ENCODE assay signal across 8 mouse cellular contexts in the genomic region with DNA sequence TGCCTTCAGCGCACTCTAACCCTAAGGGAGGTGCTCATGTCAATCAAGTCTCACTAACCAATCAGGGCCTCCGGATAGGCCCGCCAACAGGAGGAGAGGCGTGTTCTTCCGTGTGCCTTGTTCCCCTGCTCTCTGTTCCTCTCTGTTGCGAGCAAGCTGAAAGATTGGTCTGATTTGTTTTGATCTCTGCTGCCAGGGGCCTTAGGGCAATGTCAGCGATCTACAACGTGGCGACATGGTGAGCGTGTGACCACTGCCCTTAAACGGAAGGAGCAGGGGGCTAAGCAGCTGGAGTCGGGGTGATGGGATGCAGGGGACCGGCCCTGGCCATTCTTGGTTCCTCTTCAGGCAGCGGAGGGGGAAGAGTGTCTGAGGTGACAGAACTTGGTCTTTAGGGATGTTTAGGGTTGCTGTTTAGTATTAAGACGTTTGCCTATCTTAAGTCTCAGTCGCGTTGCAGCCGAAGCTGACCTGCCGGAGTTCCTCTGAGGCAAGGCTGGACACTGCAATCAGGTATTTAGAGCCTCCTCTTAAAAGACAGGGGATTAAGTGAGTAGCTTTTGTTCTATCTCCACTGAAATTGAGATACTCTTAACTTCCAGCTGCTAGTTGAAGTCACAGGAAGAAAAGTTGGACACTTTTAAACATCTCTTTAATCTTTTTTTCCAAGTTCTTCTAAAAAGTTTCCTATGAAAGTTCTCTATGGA.
A peak's percentile ranks its signal among the peaks of the same experiment; 100 is the strongest.
DNase-seq lines count a peak whose midpoint lies in the region; ATAC-seq and TF ChIP-seq lines count a peak whose summit lies in the region.
"Not testable (repeated sequence)": the region's sequence is repeated elsewhere in the genome, so short reads cannot be mapped to it uniquely, and the experiment has no call there.

No protein-coding gene starts in this region.

- H3K4me1 ChIP-seq in brown adipose tissue, adult 24 weeks (ENCODE audit: control insufficient read depth, insufficient read depth, insufficient read length, low read length); forebrain, embryonic 10.5 days; heart, embryonic 15.5 days (replicated peaks); kidney, embryonic 16.5 days (ENCODE audit: insufficient read depth, low read length); liver, embryonic 12.5 days; midbrain, postnatal 0 days (ENCODE audit: insufficient read depth, low read length); spleen, adult 2 months (ENCODE audit: control insufficient read depth, insufficient read depth, insufficient read length): not testable (repeated sequence)

- H3K27ac ChIP-seq in brown adipose tissue, adult 24 weeks (replicated peaks; ENCODE audit: low read depth, low read length); midbrain, postnatal 0 days (ENCODE audit: low read depth, low read length): not testable (repeated sequence)
- H3K27ac ChIP-seq in forebrain, embryonic 10.5 days, result peak overlapping the region; percentile 85
- peak overlapping the region; percentile 28; the same call in 1 of the 2 replicates for H3K27ac ChIP-seq in heart, embryonic 15.5 days
- H3K27ac ChIP-seq in kidney, embryonic 16.5 days (ENCODE audit: low read length), result peak overlapping the region; percentile 19; the same call in 1 of the 2 replicates
- H3K27ac ChIP-seq in liver, embryonic 12.5 days, result peak overlapping the region; percentile 72
- peak overlapping the region; percentile 79 for H3K27ac ChIP-seq in spleen, adult 2 months (ENCODE audit: insufficient read depth, low read length)

- ATAC-seq in heart, embryonic 15.5 days (replicated peaks; ENCODE audit: insufficient number of reproducible peaks, insufficient read depth, low FRiP score, low read depth); midbrain, postnatal 0 days (ENCODE audit: low FRiP score): not testable (repeated sequence)
- ATAC-seq in kidney, embryonic 16.5 days (ENCODE audit: low FRiP score, low TSS enrichment), result peak; percentile 57; the same call in 1 of the 2 replicates
- peak; percentile 87 for ATAC-seq in liver, embryonic 12.5 days

- peak overlapping the region; percentile 93 for H3K4me3 ChIP-seq in brown adipose tissue, adult 24 weeks (ENCODE audit: insufficient read depth, low read depth, low read length)
- H3K4me3 ChIP-seq in forebrain, embryonic 10.5 days, result peak overlapping the region; percentile 63
- H3K4me3 ChIP-seq in heart, embryonic 15.5 days, result peak overlapping the region; percentile 63
- H3K4me3 ChIP-seq in kidney, embryonic 16.5 days (ENCODE audit: low read length), result peak overlapping the region; percentile 64
- peak overlapping the region; percentile 77 for H3K4me3 ChIP-seq in liver, embryonic 12.5 days
- H3K4me3 ChIP-seq in midbrain, postnatal 0 days (ENCODE audit: low read depth, low read length), result peak overlapping the region; percentile 47
- H3K4me3 ChIP-seq in spleen, adult 2 months (ENCODE audit: extremely low read depth, insufficient read depth, insufficient read length), result peak overlapping the region; percentile 94

- not testable (repeated sequence) for TF ChIP-seq CTCF in midbrain, postnatal 0 days (IDR thresholded peaks at IDR 0.05); spleen, adult 2 months (IDR thresholded peaks at IDR 0.05; ENCODE audit: extremely low read depth, insufficient read depth, insufficient read length, insufficient replicate concordance)

- peak; percentile 83 for DNase-seq in 416B (ENCODE audit: low read depth)
- DNase-seq in forebrain, embryonic 10.5 days (ENCODE audit: extremely low spot score, low spot score), result peak; percentile 59
- peak; percentile 43 for DNase-seq in midbrain, postnatal 0 days (ENCODE audit: low spot score)
- peak; percentile 24 to 46 for DNase-seq in spleen, adult 2 months (ENCODE audit: low read depth in 1 of 2, low spot score in 2 of 2)

- H3K27me3 ChIP-seq in forebrain, embryonic 10.5 days (ENCODE audit: poor library complexity, severe bottlenecking); heart, embryonic 15.5 days; kidney, embryonic 16.5 days (ENCODE audit: insufficient read depth, low read length); liver, embryonic 12.5 days (replicated peaks); midbrain, postnatal 0 days (ENCODE audit: insufficient read depth, low read length); spleen, adult 2 months (ENCODE audit: control insufficient read depth, insufficient read depth, low read length): not testable (repeated sequence)

- 2% methylated on average over 19 of the region's 19 CpGs for WGBS in forebrain, embryonic 10.5 days
- under 1% methylated on average over 19 of the region's 19 CpGs for WGBS in heart, embryonic 15.5 days
- 2% methylated on average over 19 of the region's 19 CpGs for WGBS in kidney, embryonic 16.5 days
- 2% methylated on average over 19 of the region's 19 CpGs for WGBS in liver, embryonic 12.5 days (ENCODE audit: insufficient replicate concordance)
- WGBS in midbrain, postnatal 0 days, result 3% methylated on average over 19 of the region's 19 CpGs
- 1% methylated on average over 19 of the region's 19 CpGs for WGBS in spleen, adult 2 months

- peak overlapping the region; percentile 58 for H3K4me2 ChIP-seq in heart, embryonic 15.5 days
- peak overlapping the region; percentile 49 for H3K4me2 ChIP-seq in kidney, embryonic 16.5 days (replicated peaks; ENCODE audit: low read depth, low read length)
- H3K4me2 ChIP-seq in liver, embryonic 12.5 days, result peak overlapping the region; percentile 68
- peak overlapping the region; percentile 50 for H3K4me2 ChIP-seq in midbrain, postnatal 0 days (ENCODE audit: low read depth, low read length, poor library complexity, severe bottlenecking)

- peaks cover 13% of the 10 kb centered on the region for H3K36me3 ChIP-seq in forebrain, embryonic 10.5 days (replicated peaks)
- not testable (repeated sequence) for H3K36me3 ChIP-seq in heart, embryonic 15.5 days; kidney, embryonic 16.5 days (ENCODE audit: insufficient read depth, low read length); liver, embryonic 12.5 days; midbrain, postnatal 0 days (ENCODE audit: insufficient read depth, low read length); spleen, adult 2 months (ENCODE audit: control insufficient read depth, insufficient read depth, low read length)

- not testable (repeated sequence) for TF ChIP-seq POLR2A in spleen, adult 2 months (IDR thresholded peaks at IDR 0.05; ENCODE audit: low read depth, low read length)

- peaks cover 23% of the 10 kb centered on the region for H3K9me3 ChIP-seq in forebrain, embryonic 10.5 days
- not testable (repeated sequence) for H3K9me3 ChIP-seq in heart, embryonic 15.5 days (replicated peaks); kidney, embryonic 16.5 days (ENCODE audit: low read length); liver, embryonic 12.5 days (replicated peaks); midbrain, postnatal 0 days (ENCODE audit: low read length)

- H3K9ac ChIP-seq in heart, embryonic 15.5 days, result peak overlapping the region; percentile 59
- H3K9ac ChIP-seq in kidney, embryonic 16.5 days (replicated peaks; ENCODE audit: low read length), result peak overlapping the region; percentile 77
- H3K9ac ChIP-seq in liver, embryonic 12.5 days, result peak overlapping the region; percentile 77
- peak overlapping the region; percentile 48 for H3K9ac ChIP-seq in midbrain, postnatal 0 days (replicated peaks; ENCODE audit: low read length, poor library complexity, severe bottlenecking)
